Mouse (Mus musculus): ENCODE measurements around the gene Pfkfb4.

DNA sequence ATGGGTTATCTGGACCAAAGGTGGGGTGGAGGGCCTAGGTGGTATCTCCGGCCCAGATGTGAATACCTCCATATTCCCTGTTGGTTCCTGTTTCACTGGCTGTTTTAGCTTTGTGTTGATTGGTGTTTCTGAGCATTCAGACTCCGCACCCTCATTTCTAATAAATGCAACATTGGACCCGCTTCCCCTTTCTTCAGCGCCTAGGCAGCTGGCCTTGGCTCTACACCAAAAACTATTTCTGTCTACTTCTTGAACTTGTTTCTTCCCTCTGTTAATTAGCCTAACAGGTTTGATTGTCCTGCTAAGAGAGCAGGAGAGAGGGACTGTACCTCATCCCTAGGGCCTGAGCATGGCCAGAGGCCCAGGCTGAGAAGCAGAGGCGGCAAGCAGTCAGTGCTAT, 66.0 kb downstream of the Pfkfb4 start:
- TF ChIP-seq POLR2A (IDR thresholded peaks at IDR 0.05; ENCODE audit: insufficient read length, low read depth) (no peak), E2F4 (IDR thresholded peaks at IDR 0.05; ENCODE audit: insufficient read depth) (no peak), TCF12 (IDR thresholded peaks at IDR 0.05; ENCODE audit: insufficient read depth, poor library complexity, severe bottlenecking) (no peak), POLR2AphosphoS2 (IDR thresholded peaks at IDR 0.05; ENCODE audit: insufficient read length, low read depth) (no peak), USF1 (IDR thresholded peaks at IDR 0.05; ENCODE audit: low read depth) (no peak), MAX (IDR thresholded peaks at IDR 0.05; ENCODE audit: low read depth) (no peak), REST (IDR thresholded peaks at IDR 0.05; ENCODE audit: insufficient read depth, insufficient read length) (no peak)
